Mouse (Mus musculus) forebrain, embryonic 10.5 days (tissue): Measurements from ENCODE around the gene Wdr74. TPM values are rescaled to one million over a fixed set of nuclear protein-coding genes. Genes with fewer than 3 reads are reported as not detected.

Experiments used
- DNase-seq: peaks from one replicate; pipeline ENCODE4 v3.0.0-alpha.2; 2017; ENCODE audit warnings: low spot score; ENCODE audit errors: extremely low spot score
- H3K27ac ChIP-seq: fragments of 300-500 bp; sonication (generic); 2 replicates; pipeline ENCODE4 v1.5.1; 2016; ENCODE audit warnings: mild to moderate bottlenecking
- H3K27me3 ChIP-seq: fragments of 300-500 bp; sonication (generic); 2 replicates; pipeline ENCODE4 v1.6.1; 2016; ENCODE audit warnings: mild to moderate bottlenecking; ENCODE audit not compliant: poor library complexity, severe bottlenecking
- H3K36me3 ChIP-seq: fragments of 300-500 bp; sonication (generic); replicated peaks from 2 replicates; pipeline ENCODE4 v1.6.1; 2016; ENCODE audit warnings: mild to moderate bottlenecking, moderate library complexity
- H3K4me1 ChIP-seq: fragments of 300-500 bp; sonication (generic); 2 replicates; pipeline ENCODE4 v1.6.1; 2016
- H3K4me3 ChIP-seq: fragments of 300-500 bp; sonication (generic); 2 replicates; pipeline ENCODE4 v1.5.1; 2016; ENCODE audit warnings: mild to moderate bottlenecking, moderate library complexity
- H3K9me3 ChIP-seq: fragments of 300-500 bp; sonication (generic); 2 replicates; pipeline ENCODE4 v1.6.1; 2016; ENCODE audit warnings: mild to moderate bottlenecking, moderate library complexity
- WGBS: fragments of 180-500 bp; shearing (Covaris S2); methylation state at CpG from one replicate; pipeline ENCODE4 v1.1.7; 2016; 5-methylcytosine and 5-hydroxymethylcytosine counted together
- polyA plus RNA-seq: library from polyadenylated mRNA; unstranded; fragments of >200 nt; fragmentation: Nextera tagmentation; extraction: Ambion mirVana; gene quantifications from 2 replicates; pipeline ENCODE4 v1.2.1, GENCODE M21; 2016

Wdr74 gene
- 120 and 126 TPM in 2 replicates for polyA plus RNA-seq

DNA sequence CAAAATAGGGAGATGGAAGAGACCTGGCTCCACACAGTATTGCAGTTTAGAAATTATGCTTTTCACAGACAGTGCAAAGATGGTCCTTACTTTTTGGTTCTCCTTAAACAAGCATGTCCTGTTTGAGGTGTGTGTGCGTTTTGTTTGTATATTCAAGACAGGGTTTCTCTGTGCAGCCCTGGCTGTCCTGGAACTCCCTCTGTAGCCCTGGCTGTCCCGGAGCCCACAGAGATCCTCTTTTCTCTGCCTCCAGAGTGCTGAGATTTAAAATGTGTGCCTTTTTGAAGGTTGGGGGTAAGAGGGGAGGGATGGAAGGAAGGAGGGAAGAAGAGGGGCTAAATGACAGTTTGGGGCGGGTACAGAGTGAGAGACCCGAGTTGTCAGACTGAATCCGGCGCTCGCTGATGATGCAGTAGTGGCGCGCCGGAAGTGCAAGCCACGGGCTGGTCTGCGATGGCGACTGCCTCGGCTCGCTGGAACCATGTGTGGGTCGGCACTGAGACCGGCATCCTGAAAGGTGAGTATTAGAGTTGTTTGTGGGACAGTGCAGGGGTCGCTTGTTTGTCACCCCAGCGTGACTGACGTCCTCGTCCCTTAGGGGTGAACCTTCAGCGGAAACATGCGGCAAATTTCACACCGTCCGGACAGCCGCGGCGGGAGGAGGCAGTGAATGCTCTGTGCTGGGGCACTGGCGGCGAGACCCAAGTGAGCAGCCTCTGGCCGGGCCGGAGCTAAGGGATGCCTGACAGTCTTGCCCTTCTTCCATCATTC, at the start of gene Wdr74:
Gene Wdr74 (plus strand): TSS at position 439 of the 771 bp plus-strand sequence.
- H3K4me1 ChIP-seq: peaks cover 24% of the 10 kb centered on the region
- DNase-seq: peak; percentile 90
- H3K36me3 ChIP-seq: peaks cover 36% of the 10 kb centered on the region
- no peaks in the 10 kb centered on the region for H3K9me3 ChIP-seq
- peak within 1 kb of the TSS; percentile 88 for H3K27ac ChIP-seq
- peak within 1 kb of the TSS; percentile 88 for H3K4me3 ChIP-seq
- under 1% methylated on average over 32 of the region's 32 CpGs for WGBS
- H3K27me3 ChIP-seq: no peaks in the 10 kb centered on the region

DNA sequence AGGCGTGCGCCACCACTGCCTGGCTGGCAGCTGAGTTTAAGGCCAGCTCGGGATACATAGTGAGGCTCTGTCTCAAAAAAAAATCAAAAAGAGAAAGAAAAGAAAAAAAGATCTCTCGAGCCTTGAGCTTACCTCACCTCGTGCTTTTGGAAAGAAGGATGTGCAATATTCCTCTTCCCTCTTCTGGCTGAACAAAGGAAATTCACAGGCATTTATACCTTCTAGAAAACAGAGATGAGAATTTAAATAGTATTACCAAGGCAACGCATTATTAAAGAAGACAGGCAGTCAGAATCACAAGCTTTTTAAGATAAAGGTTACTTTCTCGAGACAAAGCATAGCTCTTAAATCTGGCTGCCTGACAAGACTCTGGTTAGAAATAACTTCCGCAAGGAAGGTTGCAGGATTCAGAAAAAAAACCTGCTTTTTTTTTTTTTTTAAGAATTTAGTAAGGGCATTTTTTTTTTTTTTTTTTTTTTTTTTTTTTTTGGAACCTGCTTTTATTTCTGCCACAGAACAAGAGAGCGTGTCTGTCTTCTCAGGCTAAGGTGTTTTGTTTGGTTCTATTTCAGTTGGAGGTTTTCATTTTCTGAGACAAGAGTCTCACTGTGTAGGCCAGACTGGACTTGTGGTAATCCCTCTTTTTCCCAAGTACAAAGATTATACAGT, 43.6 kb upstream of the Wdr74 start:
- 73% methylated on average over 9 of the region's 9 CpGs for WGBS
- H3K27me3 ChIP-seq: no peaks in the 10 kb centered on the region
- DNase-seq: no peak
- H3K4me1 ChIP-seq: peaks cover 7% of the 10 kb centered on the region; the same call in 1 of the 2 replicates
- no peak overlapping the region for H3K4me3 ChIP-seq
- no peaks in the 10 kb centered on the region for H3K9me3 ChIP-seq
- H3K36me3 ChIP-seq: no peaks in the 10 kb centered on the region
- H3K27ac ChIP-seq: no peak overlapping the region

DNA sequence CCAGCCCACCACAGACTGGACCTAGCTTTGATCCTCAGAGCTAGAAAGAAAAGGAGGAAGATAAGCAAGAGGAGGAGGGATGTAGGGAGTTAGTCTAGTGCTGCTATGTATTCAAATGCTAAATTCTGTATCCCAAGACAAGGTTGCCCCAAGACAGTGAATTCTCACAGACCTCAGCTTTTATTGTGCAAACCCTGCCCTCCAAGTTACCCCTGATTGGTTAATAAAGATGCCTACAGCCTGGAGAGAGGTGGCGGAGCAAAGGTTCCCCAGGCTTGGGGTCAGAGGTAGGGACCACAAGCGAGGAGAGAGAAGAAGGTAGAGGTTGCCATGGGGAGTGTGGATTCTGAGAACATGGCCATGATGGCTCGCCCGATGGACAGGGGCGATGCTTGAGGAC, 42.9 kb upstream of the Wdr74 start:
- Histone ChIP-seq H3K9me3 (no peaks in the 10 kb centered on the region), H3K36me3 (no peaks in the 10 kb centered on the region), H3K27ac (no peak overlapping the region), H3K4me3 (no peak overlapping the region), H3K4me1 (peaks cover 7% of the 10 kb centered on the region; the same call in 1 of the 2 replicates), H3K27me3 (no peaks in the 10 kb centered on the region)
- no peak for DNase-seq
- 75% methylated on average over 5 of the region's 5 CpGs for WGBS

DNA sequence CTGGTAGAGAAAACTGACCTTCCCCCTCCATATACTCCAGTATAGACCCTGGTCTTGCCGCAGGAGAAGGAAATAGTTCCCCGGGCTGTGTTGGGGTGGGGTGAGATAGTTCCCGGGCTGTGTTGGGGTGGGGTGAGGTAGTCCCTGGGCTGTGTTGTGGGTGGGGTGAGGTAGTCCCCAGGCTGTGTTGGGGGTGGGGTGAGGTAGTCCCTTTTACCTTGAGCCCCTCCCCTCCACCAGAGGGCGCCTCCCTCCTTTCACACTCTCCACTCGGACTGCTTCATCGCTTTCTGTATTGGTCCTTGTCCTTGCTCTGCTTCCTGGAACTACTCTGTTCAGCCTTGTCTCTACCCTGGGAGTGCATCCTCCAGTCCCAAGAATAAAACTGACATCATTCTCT, 40.3 kb upstream of the Wdr74 start:
- no peak overlapping the region for H3K4me3 ChIP-seq
- H3K27ac ChIP-seq: no peak overlapping the region
- H3K4me1 ChIP-seq: peaks cover 7% of the 10 kb centered on the region; the same call in 1 of the 2 replicates
- H3K9me3 ChIP-seq: no peaks in the 10 kb centered on the region
- 66% methylated on average over 6 of the region's 6 CpGs for WGBS
- H3K36me3 ChIP-seq: no peaks in the 10 kb centered on the region
- H3K27me3 ChIP-seq: no peaks in the 10 kb centered on the region
- no peak for DNase-seq

DNA sequence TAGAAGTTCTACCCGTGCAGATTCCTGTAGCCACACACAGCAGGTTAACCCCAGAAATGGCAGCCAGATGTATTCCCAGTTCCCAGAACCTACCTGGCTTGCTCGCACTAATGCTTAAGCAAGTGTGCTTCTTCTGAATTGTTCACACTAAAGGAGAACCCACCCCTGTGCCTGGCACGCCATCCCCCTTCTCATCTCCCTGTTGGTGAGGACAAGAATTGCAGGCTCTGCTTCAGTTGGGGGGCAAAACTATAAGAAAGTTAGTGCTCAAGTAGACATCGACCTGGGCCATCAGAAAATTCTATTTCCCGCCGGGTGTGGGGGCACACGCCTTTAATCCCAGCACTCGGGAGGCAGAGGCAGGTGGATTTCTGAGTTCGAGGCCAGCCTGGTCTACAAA, 36.0 kb upstream of the Wdr74 start:
- H3K27ac ChIP-seq: no peak overlapping the region
- no peaks in the 10 kb centered on the region for H3K27me3 ChIP-seq
- H3K4me1 ChIP-seq: peaks cover 8% of the 10 kb centered on the region; the same call in 1 of the 2 replicates
- H3K4me3 ChIP-seq: no peak overlapping the region
- H3K36me3 ChIP-seq: no peaks in the 10 kb centered on the region
- H3K9me3 ChIP-seq: no peaks in the 10 kb centered on the region
- WGBS: 87% methylated on average over 9 of the region's 9 CpGs
- no peak for DNase-seq

DNA sequence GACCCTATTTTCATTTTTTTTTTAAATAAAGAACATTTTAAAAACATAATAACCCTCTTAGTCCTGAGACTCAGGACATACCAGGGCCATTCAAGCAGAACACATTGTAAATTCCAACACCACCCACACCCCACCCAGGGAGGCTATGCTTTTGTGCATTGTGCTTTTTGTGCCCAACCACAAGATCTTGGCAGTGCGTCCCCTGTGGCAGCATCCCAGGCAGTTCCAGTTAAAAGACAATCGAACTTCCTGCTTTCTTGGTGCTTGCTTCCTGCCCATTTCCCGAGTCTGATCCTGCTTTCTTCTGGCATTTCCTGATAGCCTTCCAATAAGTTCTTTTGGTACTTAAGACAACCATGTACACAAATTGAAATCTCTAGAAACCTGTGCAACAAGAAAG, 33.2 kb upstream of the Wdr74 start:
- no peak for DNase-seq
- Histone ChIP-seq H3K27ac (no peak overlapping the region), H3K9me3 (no peaks in the 10 kb centered on the region), H3K4me1 (peaks cover 8% of the 10 kb centered on the region; the same call in 1 of the 2 replicates), H3K27me3 (no peaks in the 10 kb centered on the region), H3K36me3 (peaks cover 18% of the 10 kb centered on the region), H3K4me3 (no peak overlapping the region)
- WGBS: 72% methylated on average over 3 of the region's 3 CpGs

DNA sequence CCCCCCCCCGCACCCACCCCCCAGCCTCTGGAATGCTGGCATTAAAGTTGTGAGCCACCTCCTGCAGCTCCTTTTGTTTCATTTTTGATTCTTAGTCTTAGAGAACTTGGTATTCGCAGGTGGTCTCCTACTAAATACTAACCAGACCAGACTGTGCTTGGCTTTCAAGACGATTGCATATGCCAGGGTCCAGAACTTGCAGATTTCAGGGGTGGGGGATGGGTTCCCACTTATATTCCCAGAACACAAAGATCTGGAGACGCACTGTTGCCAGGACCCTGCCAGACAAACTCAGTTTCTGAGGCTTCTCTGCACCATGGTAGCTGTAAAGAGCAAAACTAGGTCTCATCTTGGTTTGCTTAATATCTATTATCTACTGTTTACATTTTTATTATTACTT, 32.1 kb upstream of the Wdr74 start:
- H3K9me3 ChIP-seq: no peaks in the 10 kb centered on the region
- peaks cover 29% of the 10 kb centered on the region for H3K36me3 ChIP-seq
- no peak for DNase-seq
- H3K4me1 ChIP-seq: peaks cover 8% of the 10 kb centered on the region; the same call in 1 of the 2 replicates
- H3K27ac ChIP-seq: no peak overlapping the region
- no peaks in the 10 kb centered on the region for H3K27me3 ChIP-seq
- 59% methylated on average over 3 of the region's 4 CpGs for WGBS
- no peak overlapping the region for H3K4me3 ChIP-seq

DNA sequence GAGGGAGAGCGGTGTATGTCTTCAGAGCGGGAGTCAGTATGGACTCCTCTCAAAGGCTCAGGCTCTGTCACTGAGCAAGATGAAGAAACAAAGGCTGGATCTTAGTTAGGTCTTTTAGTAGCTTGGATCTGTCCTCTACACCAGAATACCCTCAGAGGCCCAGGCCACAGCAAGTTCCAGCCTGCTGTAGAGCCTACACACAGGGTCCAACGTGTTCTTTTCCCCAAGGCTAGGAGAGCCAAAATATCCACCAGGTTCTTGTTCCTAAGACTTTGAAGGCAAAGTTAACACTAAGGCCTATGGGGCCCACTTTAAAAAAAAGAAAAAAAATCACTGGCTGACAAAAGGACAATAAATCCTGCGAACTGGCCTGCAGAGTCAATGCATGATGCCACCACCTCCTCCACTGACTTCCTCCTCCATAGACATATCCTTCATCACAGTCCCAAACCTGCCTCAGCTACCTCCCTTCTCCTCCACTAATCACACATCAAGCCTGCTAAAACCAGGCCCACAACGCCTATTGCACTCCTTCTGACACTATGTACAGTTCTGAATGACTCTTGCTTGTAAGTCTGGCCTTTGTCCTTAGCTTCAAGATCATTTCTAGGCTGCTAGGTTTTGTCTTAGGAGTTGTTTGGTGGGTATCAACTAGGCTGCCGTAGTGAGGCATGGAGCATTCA, 30.5 kb upstream of the Wdr74 start:
- Histone ChIP-seq H3K27me3 (no peaks in the 10 kb centered on the region), H3K27ac (no peak overlapping the region), H3K4me1 (peaks cover 9% of the 10 kb centered on the region; the same call in 1 of the 2 replicates), H3K36me3 (peaks cover 45% of the 10 kb centered on the region), H3K9me3 (no peaks in the 10 kb centered on the region), H3K4me3 (no peak overlapping the region)
- DNase-seq: no peak
- WGBS: 87% methylated on average over 6 of the region's 6 CpGs

DNA sequence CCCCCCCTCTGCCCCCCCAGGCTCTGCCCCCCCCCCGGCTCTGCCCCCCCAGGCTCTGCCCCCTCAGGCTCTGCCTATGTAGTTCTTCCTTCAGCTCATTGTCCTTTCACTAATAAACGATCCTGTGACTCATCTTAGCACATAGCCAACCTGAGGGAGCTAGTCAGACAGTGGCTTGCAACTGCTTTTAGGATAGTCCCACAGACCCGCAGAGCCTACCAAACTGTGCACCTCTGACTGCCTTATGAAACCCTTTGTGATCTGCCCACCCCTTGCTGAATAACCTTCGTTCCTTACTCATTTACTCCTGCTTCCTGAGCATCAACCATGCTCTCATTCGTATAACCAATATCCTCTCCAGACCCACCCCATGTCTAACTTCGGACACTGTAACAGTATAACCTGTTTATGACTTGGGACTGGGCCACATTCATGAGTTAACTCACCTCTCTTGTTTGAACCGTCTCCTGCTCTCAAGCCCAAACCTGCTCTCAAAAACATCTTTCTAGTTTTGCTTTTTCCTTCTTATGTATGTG, 29.4 kb upstream of the Wdr74 start:
- Histone ChIP-seq H3K9me3 (no peaks in the 10 kb centered on the region), H3K27me3 (no peaks in the 10 kb centered on the region), H3K4me3 (no peak overlapping the region), H3K27ac (no peak overlapping the region), H3K36me3 (peaks cover 55% of the 10 kb centered on the region), H3K4me1 (peaks cover 20% of the 10 kb centered on the region)
- 88% methylated on average over 7 of the region's 7 CpGs for WGBS
- DNase-seq: no peak

DNA sequence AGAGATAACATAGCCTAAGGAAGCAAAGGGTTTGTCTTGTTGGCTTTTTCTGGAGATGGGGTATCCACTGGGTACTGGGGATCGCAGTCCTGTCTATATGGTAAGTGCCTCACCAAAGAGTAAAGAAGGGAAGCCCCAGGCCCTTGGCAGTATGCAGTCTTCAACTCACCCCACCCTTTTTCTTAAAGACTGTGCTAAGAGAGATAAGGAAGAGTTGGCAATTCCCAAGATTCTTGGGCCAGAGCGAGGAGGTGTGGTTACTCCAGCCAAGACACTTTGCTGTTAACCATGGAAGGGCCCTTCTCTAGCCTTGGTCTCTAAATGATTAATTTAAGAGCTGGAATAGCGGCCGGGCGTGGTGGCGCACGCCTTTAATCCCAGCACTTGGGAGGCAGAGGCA, 28.7 kb upstream of the Wdr74 start:
- no peak for DNase-seq
- H3K27ac ChIP-seq: no peak overlapping the region
- 96% methylated on average over 7 of the region's 7 CpGs for WGBS
- no peaks in the 10 kb centered on the region for H3K9me3 ChIP-seq
- no peak overlapping the region for H3K4me3 ChIP-seq
- H3K27me3 ChIP-seq: no peaks in the 10 kb centered on the region
- H3K36me3 ChIP-seq: peaks cover 62% of the 10 kb centered on the region
- H3K4me1 ChIP-seq: peaks cover 27% of the 10 kb centered on the region

DNA sequence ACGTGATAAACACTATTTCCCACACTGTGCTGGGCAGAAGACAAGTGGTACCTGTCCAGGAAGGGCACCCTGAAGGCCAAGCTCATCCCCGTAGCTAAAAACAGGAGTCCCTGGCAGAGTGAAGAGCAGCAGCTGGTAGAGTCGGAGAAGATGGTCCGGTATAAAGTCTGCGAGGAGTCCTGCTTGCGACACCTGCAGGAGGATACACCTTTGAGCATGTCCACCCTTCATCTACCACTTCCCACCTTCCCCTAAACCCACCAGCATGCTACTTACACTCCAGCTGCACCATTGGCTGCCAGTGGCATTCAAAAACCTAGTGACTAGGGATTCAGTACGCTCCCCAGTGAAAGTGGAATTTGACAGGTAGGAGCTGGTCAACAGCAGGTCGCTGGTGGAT, 26.7 kb upstream of the Wdr74 start:
- H3K36me3 ChIP-seq: peaks cover 66% of the 10 kb centered on the region

DNA sequence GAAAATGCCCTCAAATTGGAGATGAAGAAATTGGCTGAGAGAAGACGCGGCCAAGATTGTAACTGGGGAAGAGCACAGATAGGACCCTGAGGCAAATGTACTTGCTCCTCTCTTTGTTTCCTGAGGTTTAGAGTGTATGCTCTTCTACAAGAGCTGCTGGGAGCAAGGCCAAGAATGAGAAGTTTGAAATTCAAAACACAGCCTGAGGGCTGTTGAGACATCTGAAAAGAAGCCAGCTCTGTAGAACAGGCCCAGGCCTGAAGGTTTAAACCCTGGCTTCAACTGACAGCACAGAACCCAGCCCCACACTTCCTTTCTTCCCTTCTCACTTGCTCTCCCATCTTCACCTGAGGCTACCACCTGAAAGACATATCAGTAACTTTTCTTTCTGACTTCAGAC, 25.6 kb upstream of the Wdr74 start:
- no peaks in the 10 kb centered on the region for H3K9me3 ChIP-seq
- DNase-seq: no peak
- no peak overlapping the region for H3K27ac ChIP-seq
- H3K4me1 ChIP-seq: peaks cover 36% of the 10 kb centered on the region
- peaks cover 66% of the 10 kb centered on the region for H3K36me3 ChIP-seq
- 99% methylated on average over 2 of the region's 2 CpGs for WGBS
- H3K4me3 ChIP-seq: no peak overlapping the region
- H3K27me3 ChIP-seq: no peaks in the 10 kb centered on the region

More for the DNA sequence above, 26.7 kb upstream of the Wdr74 start:
- Histone ChIP-seq H3K27me3 (no peaks in the 10 kb centered on the region), H3K4me1 (peaks cover 28% of the 10 kb centered on the region), H3K4me3 (no peak overlapping the region), H3K27ac (no peak overlapping the region), H3K9me3 (no peaks in the 10 kb centered on the region)
- DNase-seq: no peak
- 93% methylated on average over 8 of the region's 8 CpGs for WGBS
